Mouse (Mus musculus) heart, embryonic 14.5 days (tissue): ENCODE measurements at regions not wholly inside any gene's neighbourhood (a gene's known extent, or its start where the extent isn't known, plus 50 kb on each side); places are given as distances from the start of the nearest gene placed in this dataset.

Source experiments
- ATAC-seq: fragments of 200-750 bp; cut with Nextera tagmentation; 2 replicates; pipeline ENCODE4 v1.8.0; 2017; ENCODE audit warnings: low read depth, moderate TSS enrichment; ENCODE audit not compliant: insufficient number of reproducible peaks, insufficient read depth, low FRiP score
- H3K27ac ChIP-seq, 2 experiments: fragments of 200-500 bp in 1 of 2; fragments of 300-500 bp in 1 of 2; sonication (generic) in 1 of 2; replicated peaks in 1 of 2; 2 replicates each; pipeline ENCODE4 v1.5.1; 2012 to 2014; ENCODE audit warnings: low read depth in 2 of 2, low read length in 2 of 2, control low read depth in 1 of 2, mild to moderate bottlenecking in 1 of 2, mixed read lengths in 1 of 2; ENCODE audit not compliant: control insufficient read depth in 1 of 2, insufficient read depth in 1 of 2
- H3K27me3 ChIP-seq: fragments of 300-500 bp; sonication (generic); 2 replicates; pipeline ENCODE4 v1.6.1; 2014; ENCODE audit warnings: mild to moderate bottlenecking, low read length, control low read depth; ENCODE audit not compliant: control insufficient read depth, insufficient read depth
- H3K36me3 ChIP-seq: fragments of 300-500 bp; sonication (generic); 2 replicates; pipeline ENCODE4 v1.6.1; 2014; ENCODE audit warnings: mild to moderate bottlenecking, control low read depth, low read length, mixed read lengths; ENCODE audit not compliant: control insufficient read depth, insufficient read depth
- H3K4me1 ChIP-seq, 2 experiments: fragments of 200-500 bp in 1 of 2; fragments of 300-500 bp in 1 of 2; sonication (generic) in 1 of 2; 2 replicates each; pipeline ENCODE4 v1.6.1; 2012 to 2014; ENCODE audit warnings: low read length in 2 of 2, control low read depth in 1 of 2, mixed read lengths in 1 of 2; ENCODE audit not compliant: control insufficient read depth in 2 of 2, insufficient read depth in 2 of 2
- H3K4me2 ChIP-seq: fragments of 300-500 bp; sonication (generic); 2 replicates; pipeline ENCODE4 v1.6.1; 2014; ENCODE audit warnings: mild to moderate bottlenecking, low read length
- H3K4me3 ChIP-seq, 2 experiments: fragments of 200-500 bp in 1 of 2; fragments of 300-500 bp in 1 of 2; sonication (generic) in 1 of 2; 2 replicates each; pipeline ENCODE4 v1.5.1; 2012 to 2014; ENCODE audit warnings: low read length in 2 of 2, mild to moderate bottlenecking in 2 of 2, control low read depth in 1 of 2, low read depth in 1 of 2, moderate library complexity in 1 of 2; ENCODE audit not compliant: control insufficient read depth in 1 of 2, insufficient read depth in 1 of 2
- H3K9ac ChIP-seq: fragments of 300-500 bp; sonication (generic); 2 replicates; pipeline ENCODE4 v1.6.1; 2014; ENCODE audit warnings: mild to moderate bottlenecking, low read length
- H3K9me3 ChIP-seq: fragments of 300-500 bp; sonication (generic); 2 replicates; pipeline ENCODE4 v1.6.1; 2016; ENCODE audit warnings: low read length, control low read depth; ENCODE audit not compliant: control insufficient read depth
- WGBS: fragments of 180-500 bp; shearing (Covaris S2); extraction: QIAGEN DNeasy Blood & Tissue Kit; methylation state at CpG from one replicate; pipeline ENCODE4 v1.1.7; 2014; 5-methylcytosine and 5-hydroxymethylcytosine counted together

DNA sequence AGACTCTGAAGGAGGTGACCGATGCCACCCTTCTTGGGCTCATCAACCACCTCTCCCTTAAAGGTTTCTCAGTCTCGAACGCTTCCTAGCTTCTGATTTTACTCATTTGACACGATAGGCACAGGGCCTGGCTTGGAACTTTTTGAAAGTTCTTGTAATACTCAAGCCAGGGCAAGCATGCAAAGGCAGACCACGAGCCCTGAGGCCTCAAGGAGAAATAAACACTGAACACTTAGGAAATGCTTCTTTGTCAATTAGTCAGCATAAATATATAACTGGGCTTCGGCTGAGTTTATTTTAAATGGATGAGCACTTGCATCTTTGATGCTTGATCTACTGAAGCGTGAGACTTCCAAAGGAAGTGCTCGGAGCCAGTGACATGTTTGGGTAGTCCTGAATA, 50.4 kb upstream of the Atp1b1 start:
- Histone ChIP-seq H3K36me3 (no peaks in the 10 kb centered on the region), H3K4me1 (peaks cover 2 to 5% of the 10 kb centered on the region in 2 experiments; a peak in 3 of 4 replicates), H3K4me3 (no peak overlapping the region), H3K4me2 (no peak overlapping the region), H3K9me3 (no peaks in the 10 kb centered on the region), H3K9ac (no peak overlapping the region), H3K27me3 (no peaks in the 10 kb centered on the region), H3K27ac (no peak overlapping the region)
- ATAC-seq = no peak
- WGBS = 84% methylated on average over 8 of the region's 8 CpGs

DNA sequence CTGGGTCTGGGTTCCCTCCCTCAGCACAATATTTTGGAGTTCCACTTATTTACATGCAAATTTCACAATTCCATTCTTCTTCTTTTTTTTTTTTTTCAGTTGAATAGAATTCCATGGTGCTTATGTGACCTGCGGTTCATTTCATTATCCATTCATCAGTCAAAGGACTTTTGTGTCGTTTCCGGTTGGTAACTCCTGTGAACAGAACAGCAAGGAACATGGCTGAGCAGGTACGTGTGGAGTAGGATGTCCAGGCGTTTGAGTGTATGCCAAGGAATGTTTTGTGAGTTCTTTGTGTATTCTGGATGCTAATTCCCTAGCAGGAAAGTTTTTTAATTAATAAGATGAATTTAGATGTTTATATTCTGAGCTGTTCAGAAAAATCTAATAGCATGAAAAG, 50.0 kb upstream of the Atp1b1 start:
- 79% methylated on average over 5 of the region's 5 CpGs for WGBS
- ATAC-seq = no peak
- Histone ChIP-seq H3K4me1 (peaks cover 4 to 5% of the 10 kb centered on the region in 2 experiments; a peak in 3 of 4 replicates), H3K9ac (no peak overlapping the region), H3K4me2 (no peak overlapping the region), H3K9me3 (no peaks in the 10 kb centered on the region), H3K27me3 (no peaks in the 10 kb centered on the region), H3K4me3 (no peak overlapping the region), H3K36me3 (no peaks in the 10 kb centered on the region), H3K27ac (no peak overlapping the region)
